Mouse (Mus musculus) spleen, postnatal 14 days (tissue): Measurements from ENCODE around the gene Rai1.

Experiments
- DNase-seq, 2 experiments: peaks; one replicate each; pipeline ENCODE4 v3.0.0; 2021 to 2022; ENCODE audit warnings: low spot score in 2 of 2

Gene Rai1

GRCm38 (mm10) chr11:60190055-60190641, 85.3 kb downstream of the Rai1 start:
- no peak for DNase-seq

- DNase-seq: no peak
These were observed 87.7 kb downstream of the Rai1 start for GRCm38 (mm10) chr11:60192534-60192933.

GRCm38 (mm10) chr11:60193556-60193955, 88.7 kb downstream of the Rai1 start:
- DNase-seq: no peak

- DNase-seq: no peak
These were observed 90.3 kb downstream of the Rai1 start for GRCm38 (mm10) chr11:60195108-60195507.

- DNase-seq: no peak
These were observed 91.5 kb downstream of the Rai1 start for GRCm38 (mm10) chr11:60196344-60196743.

- no peak for DNase-seq
These were observed 93.3 kb downstream of the Rai1 start for GRCm38 (mm10) chr11:60197998-60198619.

GRCm38 (mm10) chr11:60198651-60199050, 93.8 kb downstream of the Rai1 start:
- no peak for DNase-seq

- DNase-seq: peak; percentile 81 to 90
These were observed 94.9 kb downstream of the Rai1 start for GRCm38 (mm10) chr11:60199702-60200184.

DNA sequence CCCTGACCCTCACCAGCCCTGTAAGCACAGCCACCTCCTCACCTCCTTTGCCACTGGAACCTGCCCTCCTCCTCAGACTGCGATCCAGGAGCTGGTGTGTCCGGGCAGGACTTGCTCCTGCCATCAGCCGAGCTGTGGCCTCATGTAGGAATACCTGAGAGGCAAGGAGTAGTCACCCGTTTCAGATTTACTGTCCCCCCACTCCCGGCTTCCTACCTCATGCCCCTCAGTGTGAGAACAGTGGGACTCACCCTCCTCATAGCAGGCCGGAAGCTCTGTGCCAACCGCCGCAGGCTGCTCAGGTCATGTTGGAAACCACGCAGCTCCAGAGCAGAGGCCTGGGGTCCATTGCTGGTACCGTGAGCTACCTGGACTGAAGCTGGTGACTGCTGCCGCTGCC, 95.6 kb downstream of the Rai1 start:
- DNase-seq: no peak

GRCm38 (mm10) chr11:60202710-60203638, 98.2 kb downstream of the Rai1 start:
- no peak for DNase-seq

- no peak for DNase-seq
These were observed 100.2 kb downstream of the Rai1 start for GRCm38 (mm10) chr11:60205026-60205425.

DNA sequence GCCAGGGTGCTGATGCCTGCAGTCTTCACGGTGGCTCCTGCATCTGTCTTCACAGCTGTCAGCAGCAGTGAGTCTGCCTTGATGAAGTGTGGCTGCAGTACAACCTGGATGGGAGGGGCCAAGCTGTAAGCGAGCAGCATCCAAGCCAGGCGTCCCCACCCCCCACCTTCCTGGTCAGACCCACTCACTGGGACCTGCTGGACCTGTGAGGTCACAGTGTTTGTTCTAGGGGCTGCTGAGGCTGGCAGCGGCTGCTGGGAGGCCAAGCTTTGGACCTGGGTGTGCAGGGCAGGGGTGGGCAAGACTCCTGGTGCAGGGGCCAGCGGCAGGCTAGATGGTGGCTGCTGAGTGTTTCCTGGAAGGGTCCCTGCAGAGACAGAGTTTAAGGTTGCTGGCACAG, 101.4 kb downstream of the Rai1 start:
- DNase-seq: no peak

- DNase-seq: no peak
These were observed 103.4 kb downstream of the Rai1 start for GRCm38 (mm10) chr11:60208201-60208600.

- DNase-seq: no peak
These were observed 103.9 kb downstream of the Rai1 start for GRCm38 (mm10) chr11:60208712-60209111.

DNA sequence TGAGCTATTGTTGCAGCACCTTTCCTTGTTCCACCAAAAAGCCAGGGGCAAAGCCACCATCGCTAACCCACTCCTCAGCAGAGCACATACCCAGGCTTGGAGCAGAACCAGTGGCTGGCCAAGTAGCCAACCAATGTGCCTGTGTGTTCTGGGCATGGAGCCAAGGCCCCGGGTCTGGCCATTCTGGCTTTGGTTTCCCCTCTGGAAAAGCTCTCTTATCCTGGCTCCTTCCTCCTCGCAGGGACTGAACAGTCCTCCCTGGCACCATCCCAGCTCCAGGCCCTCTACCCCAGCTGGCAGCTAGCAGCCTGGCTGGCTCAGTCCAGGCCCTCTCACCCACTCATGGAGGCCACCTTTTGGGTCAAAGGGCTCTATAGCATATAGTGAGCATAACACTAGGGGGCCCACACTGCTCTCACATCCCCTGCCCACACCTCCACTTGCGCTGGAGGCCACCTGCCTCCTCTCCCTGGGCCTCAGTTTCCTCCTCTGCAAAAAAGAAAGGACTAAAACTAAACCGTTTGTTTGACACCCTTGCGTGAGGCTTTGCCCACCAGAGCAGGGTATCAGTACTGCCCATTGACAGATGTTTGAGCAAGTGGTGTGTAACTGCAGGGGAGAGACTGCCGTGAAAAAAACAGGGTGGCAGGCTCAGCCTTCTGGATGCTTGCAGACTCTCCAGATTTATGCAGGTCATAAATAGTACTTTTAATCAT, 104.6 kb downstream of the Rai1 start:
- no peak for DNase-seq

DNA sequence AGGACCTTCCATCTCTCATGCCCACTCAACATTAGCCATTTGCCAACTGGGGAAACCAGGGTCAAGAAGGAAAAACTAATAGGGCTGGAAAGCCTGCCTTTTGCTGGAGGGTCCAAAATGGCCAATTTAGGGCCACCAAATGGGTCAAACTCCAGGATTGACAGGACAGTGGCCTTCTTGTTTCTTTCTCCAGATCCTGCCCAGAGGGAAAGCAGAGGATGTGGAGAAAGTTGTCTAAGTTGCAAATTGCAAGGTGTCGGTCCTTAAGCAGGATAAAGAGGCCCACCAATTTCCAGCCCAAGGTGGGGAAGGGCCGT, 105.1 kb downstream of the Rai1 start:
- no peak for DNase-seq

GRCm38 (mm10) chr11:60210305-60210724, 105.5 kb downstream of the Rai1 start:
- peak; percentile 93 to 96 for DNase-seq

DNA sequence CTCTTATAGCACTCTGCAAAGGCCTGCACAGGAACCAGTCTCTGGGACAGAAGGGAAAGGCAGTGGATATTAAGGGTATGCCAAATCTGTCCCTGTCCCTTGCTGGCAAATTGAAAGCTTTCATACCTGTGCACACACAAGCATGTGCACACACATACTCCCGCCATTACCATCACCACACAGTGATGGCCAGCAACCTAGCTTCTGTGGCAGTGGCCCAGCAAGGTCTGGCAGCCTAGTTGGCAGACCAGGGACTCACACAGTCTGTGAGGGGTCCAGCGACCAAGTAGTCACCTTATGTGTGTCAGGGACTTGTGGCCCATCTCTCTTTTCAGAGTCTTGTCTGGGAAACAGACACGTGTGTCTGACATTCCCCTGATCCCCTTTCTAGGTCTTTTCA, 106.3 kb downstream of the Rai1 start:
- no peak for DNase-seq

- DNase-seq: no peak
These were observed 106.9 kb downstream of the Rai1 start for GRCm38 (mm10) chr11:60211761-60212160.

DNA sequence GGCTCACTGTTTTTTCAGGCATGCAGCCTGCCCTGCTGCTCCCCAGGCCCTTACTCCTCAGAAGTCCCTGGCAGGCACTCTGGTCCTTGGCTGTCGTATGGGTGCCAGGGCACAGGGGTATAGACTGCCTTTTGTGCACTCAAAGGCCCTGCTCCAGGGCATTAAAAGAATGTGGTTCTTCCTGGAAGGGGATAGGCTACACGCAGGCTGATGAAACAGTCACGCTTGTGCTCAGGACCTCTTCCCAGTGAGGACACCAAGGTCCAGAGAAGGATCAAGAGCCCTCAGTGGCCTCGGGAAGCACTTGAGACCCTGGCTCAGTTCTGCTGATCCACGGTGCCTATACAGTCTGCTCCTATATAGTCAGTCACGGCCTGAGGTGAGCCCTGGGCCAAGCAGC, 108.5 kb downstream of the Rai1 start:
- no peak for DNase-seq

GRCm38 (mm10) chr11:60216671-60217070, 111.9 kb downstream of the Rai1 start:
- no peak for DNase-seq

- no peak for DNase-seq
These were observed 112.7 kb downstream of the Rai1 start for GRCm38 (mm10) chr11:60217467-60217866.
